Comparison of ENCODE assay signal across 8 mouse cellular contexts in the genomic region with DNA sequence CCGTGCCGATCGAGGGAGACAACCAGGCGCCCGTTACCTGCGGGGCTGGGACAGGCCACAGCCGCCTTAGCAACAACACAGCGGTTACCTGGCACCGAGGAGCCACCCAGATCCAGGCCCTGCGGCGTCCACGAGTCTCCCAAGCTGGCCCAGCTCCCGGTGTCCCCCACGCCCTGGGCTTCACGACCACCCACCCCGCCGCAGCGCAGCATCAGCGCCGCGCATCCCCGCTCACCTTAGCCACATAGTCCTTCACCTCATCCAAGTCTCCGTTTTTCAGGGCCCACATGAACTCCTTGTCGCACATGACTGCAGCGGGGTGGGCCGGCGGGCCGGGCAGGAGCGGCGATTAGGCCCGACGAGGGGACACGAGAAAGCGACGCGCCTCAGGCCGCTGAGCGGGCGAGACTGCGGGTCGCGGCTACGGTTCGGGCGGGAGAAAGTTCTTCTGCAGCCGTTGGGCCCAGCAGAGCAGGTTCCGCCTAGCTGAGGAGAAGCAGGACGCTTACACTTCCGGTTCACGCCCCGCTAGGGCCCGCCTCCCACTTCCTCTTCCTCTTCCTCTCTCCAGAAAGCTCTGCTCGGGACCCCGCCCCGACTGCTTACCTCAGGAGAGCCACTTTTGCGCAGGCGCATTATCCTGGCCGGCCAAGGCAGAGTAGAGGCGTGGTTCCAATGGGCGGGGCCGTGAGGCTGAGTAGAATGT. TPM values are rescaled to one million over a fixed set of nuclear protein-coding genes. Genes with fewer than 3 reads are reported as not detected.
A peak's percentile ranks its signal among the peaks of the same experiment; 100 is the strongest.
DNase-seq lines count a peak whose midpoint lies in the region; ATAC-seq lines count a peak whose summit lies in the region.

Gene Mtpn (minus strand): TSS at position 585 of the 706 bp plus-strand sequence.

- no peaks in the 10 kb centered on the region for H3K27me3 ChIP-seq in heart, embryonic 14.5 days (ENCODE audit: control insufficient read depth, insufficient read depth, low read length)
- H3K27me3 ChIP-seq in liver, embryonic 13.5 days = no peaks in the 10 kb centered on the region
- no peaks in the 10 kb centered on the region for H3K27me3 ChIP-seq in stomach, embryonic 16.5 days (ENCODE audit: control insufficient read depth, insufficient read depth, low read length)

- peak within 1 kb of the TSS; percentile 60 to 86 for H3K27ac ChIP-seq in heart, embryonic 14.5 days (replicated peaks in 1 of 2; ENCODE audit: control insufficient read depth in 1 of 2, insufficient read depth in 1 of 2, low read depth in 2 of 2, low read length in 2 of 2)
- H3K27ac ChIP-seq in liver, embryonic 13.5 days = peak within 1 kb of the TSS; percentile 85
- peak within 1 kb of the TSS; percentile 80 for H3K27ac ChIP-seq in stomach, embryonic 16.5 days (ENCODE audit: low read length)

- peak; percentile 99 for ATAC-seq in CD4-positive, CD25-positive, alpha-beta regulatory T cell, adult 4 months
- ATAC-seq in heart, embryonic 14.5 days (ENCODE audit: insufficient number of reproducible peaks, insufficient read depth, low FRiP score, low read depth) = peak; percentile 100
- peak; percentile 98 for ATAC-seq in liver, embryonic 13.5 days (ENCODE audit: low read depth)
- peak; percentile 100 for ATAC-seq in stomach, embryonic 16.5 days (ENCODE audit: insufficient read depth, low FRiP score)

- H3K9me3 ChIP-seq in heart, embryonic 14.5 days (ENCODE audit: control insufficient read depth, low read length) = no peaks in the 10 kb centered on the region
- H3K9me3 ChIP-seq in liver, embryonic 13.5 days (replicated peaks) = no peaks in the 10 kb centered on the region
- H3K9me3 ChIP-seq in stomach, embryonic 16.5 days (replicated peaks; ENCODE audit: control insufficient read depth, low read length) = no peaks in the 10 kb centered on the region

- H3K4me3 ChIP-seq in heart, embryonic 14.5 days (ENCODE audit: control insufficient read depth in 1 of 2, insufficient read depth in 1 of 2, low read depth in 1 of 2, low read length in 2 of 2) = peak within 1 kb of the TSS; percentile 78 to 100
- H3K4me3 ChIP-seq in liver, embryonic 13.5 days (replicated peaks) = peak within 1 kb of the TSS; percentile 99
- H3K4me3 ChIP-seq in stomach, embryonic 16.5 days (replicated peaks; ENCODE audit: low read length) = peak within 1 kb of the TSS; percentile 90

- under 1% methylated on average over 51 of the region's 61 CpGs for WGBS in heart, embryonic 14.5 days
- under 1% methylated on average over 61 of the region's 61 CpGs for WGBS in liver, embryonic 13.5 days (ENCODE audit: insufficient replicate concordance)
- under 1% methylated on average over 61 of the region's 61 CpGs for WGBS in stomach, embryonic 16.5 days

- DNase-seq in c-Kit-negative CD71-positive TER-119-positive erythroid progenitor cells, embryonic 14.5 days (ENCODE audit: low read depth, low spot score) = peak; percentile 99
- peak; percentile 93 for DNase-seq in fibroblast of lung, adult 2 months (ENCODE audit: low read depth)
- peak; percentile 99 for DNase-seq in kidney, postnatal 14 days
- DNase-seq in liver, embryonic 13.5 days = peak; percentile 99
- DNase-seq in neural tube, embryonic 10.5 days (ENCODE audit: extremely low spot score, low spot score) = peak; percentile 98

- peak within 1 kb of the TSS; percentile 86 for H3K4me2 ChIP-seq in heart, embryonic 14.5 days (ENCODE audit: low read length)
- H3K4me2 ChIP-seq in liver, embryonic 13.5 days = peak within 1 kb of the TSS; percentile 79
- H3K4me2 ChIP-seq in stomach, embryonic 16.5 days (ENCODE audit: low read depth, low read length) = peak within 1 kb of the TSS; percentile 90

- peaks cover 0 to 12% of the 10 kb centered on the region in 2 experiments; a peak in 2 of 4 replicates for H3K4me1 ChIP-seq in heart, embryonic 14.5 days (ENCODE audit: control insufficient read depth in 2 of 2, insufficient read depth in 2 of 2, low read length in 2 of 2)
- H3K4me1 ChIP-seq in liver, embryonic 13.5 days (replicated peaks) = peaks cover 22% of the 10 kb centered on the region
- H3K4me1 ChIP-seq in stomach, embryonic 16.5 days (ENCODE audit: control insufficient read depth, insufficient read depth, low read length) = peaks cover 7% of the 10 kb centered on the region; the same call in 1 of the 2 replicates

- H3K36me3 ChIP-seq in heart, embryonic 14.5 days (ENCODE audit: control insufficient read depth, insufficient read depth, low read length) = 0 out of 2 replicates have a peak, but pooled peaks cover 4% of the 10 kb centered on the region
- no peaks in the 10 kb centered on the region for H3K36me3 ChIP-seq in liver, embryonic 13.5 days
- no peaks in the 10 kb centered on the region for H3K36me3 ChIP-seq in stomach, embryonic 16.5 days (ENCODE audit: control insufficient read depth, insufficient read depth, low read length)

- peak within 1 kb of the TSS; percentile 97 for H3K9ac ChIP-seq in heart, embryonic 14.5 days (ENCODE audit: low read length)
- H3K9ac ChIP-seq in liver, embryonic 13.5 days = peak within 1 kb of the TSS; percentile 94
- H3K9ac ChIP-seq in stomach, embryonic 16.5 days (ENCODE audit: low read length) = peak within 1 kb of the TSS; percentile 94

RNA-seq across cellular contexts. Expression of gene Mtpn, which starts in this region (rescaled TPM):
- polyA plus RNA-seq in CD4-positive, CD25-positive, alpha-beta regulatory T cell, adult 4 months (2017; shearing (Covaris generic)) = 10 to 100 TPM; 82.1 to 98.4 TPM
- polyA plus RNA-seq in heart, embryonic 14.5 days (2014; fragmentation: Nextera tagmentation; extraction: Ambion mirVana) = 81.3 and 83.5 TPM in 2 replicates
- 60.1 and 71.7 TPM in 2 replicates for polyA plus RNA-seq in liver, embryonic 13.5 days (2015; fragmentation: Nextera tagmentation; extraction: Ambion mirVana)
- 164 and 167 TPM in 2 replicates for polyA plus RNA-seq in stomach, embryonic 16.5 days (2015; fragmentation: Nextera tagmentation; extraction: Ambion mirVana)

Comparison
In these comparisons a context has a peak if more than half of its experiments do, and no peak if none do; other contexts are left out.
1. Peak in every context shown above with its lines: DNase-seq, ATAC-seq, H3K4me3 ChIP-seq and H3K27ac ChIP-seq.